Mouse (Mus musculus): Measurements from ENCODE around the gene Slit3. TPM values are rescaled to one million over a fixed set of nuclear protein-coding genes. Genes with fewer than 3 reads are reported as not detected.

The Slit3 gene
- total and polyA plus RNA-seq, 3 experiments = not detected

DNA sequence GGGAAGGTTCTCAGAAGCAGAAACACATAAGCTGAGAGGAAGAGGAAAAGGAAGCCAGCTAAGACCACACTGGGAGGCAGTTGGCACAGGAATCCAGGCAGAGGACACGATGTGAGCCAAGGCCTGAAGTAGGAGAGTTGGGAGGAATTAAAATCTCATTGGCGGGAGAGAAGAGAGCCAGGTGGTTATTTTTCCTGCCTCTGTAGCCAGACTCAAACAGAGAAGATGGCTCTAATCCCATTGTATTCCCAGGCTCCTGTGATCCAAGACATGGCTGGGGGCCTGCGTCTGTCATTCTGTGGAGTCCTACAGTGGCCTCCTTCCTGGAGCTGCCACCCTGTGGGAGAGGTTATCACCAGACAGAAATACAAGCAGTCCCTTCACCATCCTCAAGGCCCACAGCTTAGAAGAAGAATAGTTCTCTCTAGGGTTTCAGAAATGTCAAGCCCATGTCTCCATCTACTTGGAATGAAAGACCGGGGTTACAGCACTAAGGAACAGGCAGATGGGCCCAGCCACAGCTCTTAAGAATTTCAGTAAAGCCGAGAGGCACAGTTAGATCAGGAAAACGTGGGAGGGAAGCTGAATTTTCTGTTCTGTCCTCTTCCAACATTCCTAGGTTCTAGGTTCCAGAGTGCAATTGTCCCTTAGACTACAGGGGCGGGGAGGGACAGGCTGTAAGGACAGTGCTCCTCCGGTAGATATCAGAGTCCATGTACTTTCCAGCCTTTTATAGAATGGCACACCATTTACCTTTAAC, 183.4 kb downstream of the Slit3 start:
- no peak overlapping the region for H3K9ac ChIP-seq (ENCODE audit: control insufficient read depth, low read depth, low read length, poor library complexity, severe bottlenecking)
- H3K27me3 ChIP-seq (ENCODE audit: control insufficient read depth in 1 of 2, insufficient read depth in 2 of 2, low read length in 2 of 2) = no peaks in the 10 kb centered on the region
- H3K4me1 ChIP-seq (ENCODE audit: control insufficient read depth in 1 of 2, insufficient read depth in 2 of 2, low read length in 2 of 2) = no peaks in the 10 kb centered on the region
- TF ChIP-seq USF2 (IDR thresholded peaks at IDR 0.05; ENCODE audit: borderline replicate concordance in 1 of 2, insufficient read depth in 1 of 2, low read depth in 1 of 2, low read length in 2 of 2) = no peak
- TF ChIP-seq GABPA (IDR thresholded peaks at IDR 0.05; ENCODE audit: low read depth, low read length) = no peak
- no peak for TF ChIP-seq POLR2A (IDR thresholded peaks at IDR 0.05; ENCODE audit: control insufficient read depth in 1 of 2, insufficient read depth in 1 of 2, low read depth in 1 of 2, low read length in 2 of 2, poor library complexity in 1 of 2)
- no peak for TF ChIP-seq SIN3A (IDR thresholded peaks at IDR 0.05; ENCODE audit: low read length)
- TF ChIP-seq ZNF384 (IDR thresholded peaks at IDR 0.05; ENCODE audit: low read depth, low read length) = no peak
- no peak for TF ChIP-seq TCF12 (IDR thresholded peaks at IDR 0.05; ENCODE audit: low read depth, low read length)
- TF ChIP-seq BHLHE40 (IDR thresholded peaks at IDR 0.05; ENCODE audit: borderline replicate concordance, low read depth, low read length) = no peak
- TF ChIP-seq KAT2A (conservative IDR thresholded peaks at IDR 0.05; ENCODE audit: low read depth, low read length) = no peak
- TF ChIP-seq ZMIZ1 (IDR thresholded peaks at IDR 0.05; ENCODE audit: low read depth, low read length) = no peak
- no peak for TF ChIP-seq MAZ (IDR thresholded peaks at IDR 0.05; ENCODE audit: low read depth, low read length)
- TF ChIP-seq RCOR1 (IDR thresholded peaks at IDR 0.05; ENCODE audit: low read depth, low read length) = no peak
- TF ChIP-seq MAFK (IDR thresholded peaks at IDR 0.05; ENCODE audit: borderline replicate concordance, low read depth, low read length) = no peak
- TF ChIP-seq CHD1 (IDR thresholded peaks at IDR 0.05; ENCODE audit: low read depth, low read length) = no peak
- no peak for TF ChIP-seq ZC3H11A (IDR thresholded peaks at IDR 0.05; ENCODE audit: low read depth, low read length)
- TF ChIP-seq USF1 (IDR thresholded peaks at IDR 0.05; ENCODE audit: low read depth, low read length) = no peak
- no peaks in the 10 kb centered on the region for H3K79me2 ChIP-seq (ENCODE audit: control insufficient read depth, insufficient read depth, low read length, poor library complexity)
- no peaks in the 10 kb centered on the region for H3K9me3 ChIP-seq (replicated peaks; ENCODE audit: insufficient read depth, low read length)
- DNase-seq (ENCODE audit: low read depth, low spot score) = no peak
- H3K27ac ChIP-seq (ENCODE audit: control insufficient read depth, low read depth, low read length) = no peak overlapping the region
- H3K36me3 ChIP-seq (ENCODE audit: control insufficient read depth in 1 of 2, insufficient read depth in 2 of 2, low read length in 2 of 2) = no peaks in the 10 kb centered on the region
- H3K4me3 ChIP-seq (ENCODE audit: control insufficient read depth in 1 of 2, insufficient read depth in 1 of 2, low read depth in 2 of 2, low read length in 2 of 2) = no peak overlapping the region

DNA sequence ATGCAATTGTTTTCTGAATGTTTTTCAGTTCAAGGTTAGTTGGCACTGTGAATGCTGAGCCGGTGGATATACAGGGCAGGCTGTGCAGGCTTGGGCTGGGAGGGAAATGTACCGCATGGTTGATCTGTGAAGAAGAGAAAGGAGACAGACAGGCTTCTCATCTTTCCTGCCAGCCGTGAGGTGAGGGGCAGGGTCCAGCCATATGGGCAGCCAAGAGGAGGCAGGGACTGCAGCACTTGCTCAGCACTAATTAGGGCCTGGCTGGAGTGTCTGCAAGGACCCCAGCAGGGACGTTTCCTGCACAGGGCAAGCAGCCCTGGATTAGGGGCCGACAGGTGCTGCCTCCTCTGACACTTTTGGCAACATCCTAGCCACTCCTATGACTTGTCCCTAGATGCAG, 184.1 kb downstream of the Slit3 start:
- H3K4me3 ChIP-seq (ENCODE audit: control insufficient read depth in 1 of 2, insufficient read depth in 1 of 2, low read depth in 2 of 2, low read length in 2 of 2) = no peak overlapping the region
- H3K9me3 ChIP-seq (replicated peaks; ENCODE audit: insufficient read depth, low read length) = no peaks in the 10 kb centered on the region
- H3K9ac ChIP-seq (ENCODE audit: control insufficient read depth, low read depth, low read length, poor library complexity, severe bottlenecking) = no peak overlapping the region
- H3K27me3 ChIP-seq (ENCODE audit: control insufficient read depth in 1 of 2, insufficient read depth in 2 of 2, low read length in 2 of 2) = no peaks in the 10 kb centered on the region
- no peaks in the 10 kb centered on the region for H3K4me1 ChIP-seq (ENCODE audit: control insufficient read depth in 1 of 2, insufficient read depth in 2 of 2, low read length in 2 of 2)
- TF ChIP-seq GATA1 (IDR thresholded peaks at IDR 0.05; ENCODE audit: low read depth, low read length) (no peak), MAX (IDR thresholded peaks at IDR 0.05; ENCODE audit: low read length) (no peak), JUND (IDR thresholded peaks at IDR 0.05; ENCODE audit: low read depth, low read length) (no peak), USF2 (IDR thresholded peaks at IDR 0.05; ENCODE audit: borderline replicate concordance in 1 of 2, insufficient read depth in 1 of 2, low read depth in 1 of 2, low read length in 2 of 2) (no peak), MAZ (IDR thresholded peaks at IDR 0.05; ENCODE audit: low read depth, low read length) (no peak), GABPA (IDR thresholded peaks at IDR 0.05; ENCODE audit: low read depth, low read length) (no peak), UBTF (IDR thresholded peaks at IDR 0.05; ENCODE audit: borderline replicate concordance, insufficient read depth, low read depth, low read length) (no peak), POLR2A (IDR thresholded peaks at IDR 0.05; ENCODE audit: control insufficient read depth in 1 of 2, insufficient read depth in 1 of 2, low read depth in 1 of 2, low read length in 2 of 2, poor library complexity in 1 of 2) (no peak), MYB (IDR thresholded peaks at IDR 0.05; ENCODE audit: low read depth, low read length) (no peak), ELF1 (IDR thresholded peaks at IDR 0.05; ENCODE audit: low read depth, low read length) (no peak), RCOR1 (IDR thresholded peaks at IDR 0.05; ENCODE audit: low read depth, low read length) (no peak)
- no peak for DNase-seq (ENCODE audit: low read depth, low spot score)
- H3K27ac ChIP-seq (ENCODE audit: control insufficient read depth, low read depth, low read length) = no peak overlapping the region
- no peaks in the 10 kb centered on the region for H3K36me3 ChIP-seq (ENCODE audit: control insufficient read depth in 1 of 2, insufficient read depth in 2 of 2, low read length in 2 of 2)
- H3K79me2 ChIP-seq (ENCODE audit: control insufficient read depth, insufficient read depth, low read length, poor library complexity) = no peaks in the 10 kb centered on the region

Data from MEL (cell line).